Mouse (Mus musculus): ENCODE data around the gene Adpgk. TPM values are rescaled to one million over a fixed set of nuclear protein-coding genes. Genes with fewer than 3 reads are reported as not detected.
"Not testable (repeated sequence)": the region's sequence is repeated elsewhere in the genome, so short reads cannot be mapped to it uniquely, and the experiment has no call there.

Gene Adpgk
- total RNA-seq, 2 experiments from 2014 or later = 23.4 to 25.9 TPM

- DNase-seq = no peak
These were observed 2.5 kb upstream of the Adpgk start for GRCm38 (mm10) chr9:59288685-59289410.

GRCm38 (mm10) chr9:59289529-59290115 is 1.7 kb upstream of the Adpgk start:
- no peak for DNase-seq

GRCm38 (mm10) chr9:59291688-59292492 is 532 bp downstream of the Adpgk start:
- no peak for DNase-seq

- DNase-seq = no peak
These were observed 1.1 kb downstream of the Adpgk start for GRCm38 (mm10) chr9:59292493-59292875.

DNA sequence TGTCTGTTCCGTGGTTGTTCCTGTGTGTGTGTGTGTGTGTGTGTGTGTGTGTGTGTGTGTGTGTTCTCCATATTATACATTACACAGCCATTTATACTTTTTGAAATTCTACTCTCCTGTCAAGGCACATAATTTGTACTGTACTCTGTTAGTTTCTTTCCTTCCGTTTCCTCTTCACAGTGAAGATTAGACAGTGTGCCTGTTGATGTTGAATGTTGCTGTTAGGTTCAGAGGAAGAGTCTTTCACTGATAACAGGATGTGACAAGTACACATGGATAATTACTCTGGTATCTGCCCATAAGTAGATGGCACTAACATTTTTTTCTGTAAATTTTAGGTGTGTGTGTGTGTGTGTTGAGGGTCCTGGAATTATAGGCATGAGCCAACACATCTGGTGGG is 5.1 kb downstream of the Adpgk start:
- no peak for DNase-seq

DNA sequence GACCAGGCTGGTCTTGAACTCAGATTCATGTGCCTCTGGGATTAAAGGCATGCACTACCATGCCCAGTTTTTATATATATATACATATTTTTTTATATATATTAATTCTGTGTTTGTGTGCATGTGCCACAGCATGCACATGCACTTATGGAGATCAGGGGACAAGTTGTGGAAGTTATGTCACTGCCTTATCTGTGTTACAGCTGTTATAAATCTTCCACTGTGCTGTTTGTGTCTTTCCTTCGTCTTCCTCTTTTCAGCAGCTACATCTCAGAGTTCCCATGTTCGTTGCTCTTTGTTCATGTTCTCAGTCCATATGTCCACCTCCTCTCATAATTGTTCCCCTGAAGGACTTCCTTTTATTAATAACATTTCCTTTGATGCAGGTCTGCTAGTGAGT is 16.5 kb downstream of the Adpgk start:
- DNase-seq = no peak

DNA sequence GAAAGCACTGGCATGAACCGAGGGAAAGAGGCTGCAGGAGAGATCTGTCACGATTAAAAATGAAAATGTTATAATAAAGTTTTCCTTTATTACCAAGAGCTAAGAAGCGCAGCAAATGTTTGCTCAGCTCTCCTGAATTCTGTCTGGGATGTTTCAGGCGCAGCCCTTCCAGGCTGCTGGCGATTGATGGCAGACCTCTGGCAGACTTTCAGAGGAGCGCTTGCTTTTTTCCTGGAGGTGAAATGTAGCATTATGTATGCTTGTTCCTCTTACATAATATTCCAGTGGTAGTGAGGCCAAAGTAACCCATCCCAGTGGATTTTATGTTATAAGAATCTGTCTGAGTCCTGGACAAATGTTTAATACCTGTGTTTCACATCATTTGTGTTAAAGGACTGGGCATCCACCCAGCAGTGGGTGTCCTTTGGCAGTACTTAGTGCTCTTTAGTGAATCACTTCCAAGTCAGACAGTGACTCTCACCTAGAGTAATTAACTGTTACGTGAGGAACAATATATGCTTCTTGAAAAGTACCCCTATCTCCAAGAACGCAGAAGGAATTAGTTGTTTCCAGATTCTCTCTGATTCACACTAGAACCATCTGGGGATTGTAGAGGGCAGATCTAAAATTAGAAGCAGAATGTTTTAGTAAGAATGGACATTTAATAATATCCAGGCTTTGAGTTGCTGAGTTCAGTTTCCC is 19.4 kb downstream of the Adpgk start:
- no peak for DNase-seq

DNA sequence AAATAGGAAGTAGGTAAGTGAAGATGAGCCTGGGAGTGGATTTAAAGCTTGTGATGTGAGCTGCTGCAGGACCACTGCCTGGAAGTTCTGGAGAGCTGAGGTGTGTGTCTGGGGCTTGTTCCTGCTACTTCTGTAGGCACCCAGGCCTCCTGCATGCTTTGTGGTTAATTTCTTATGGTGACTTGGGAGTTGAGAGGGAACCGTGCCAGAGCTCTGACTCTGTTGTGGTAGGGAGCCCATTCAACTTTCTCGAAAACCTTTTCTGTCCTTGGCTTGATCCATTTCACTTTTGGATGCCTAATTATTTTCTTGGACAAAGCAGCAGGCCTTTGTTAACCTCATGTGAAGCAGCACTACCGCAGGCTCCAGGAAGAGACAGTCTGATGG is 19.9 kb downstream of the Adpgk start:
- DNase-seq = peak; percentile 17

DNA sequence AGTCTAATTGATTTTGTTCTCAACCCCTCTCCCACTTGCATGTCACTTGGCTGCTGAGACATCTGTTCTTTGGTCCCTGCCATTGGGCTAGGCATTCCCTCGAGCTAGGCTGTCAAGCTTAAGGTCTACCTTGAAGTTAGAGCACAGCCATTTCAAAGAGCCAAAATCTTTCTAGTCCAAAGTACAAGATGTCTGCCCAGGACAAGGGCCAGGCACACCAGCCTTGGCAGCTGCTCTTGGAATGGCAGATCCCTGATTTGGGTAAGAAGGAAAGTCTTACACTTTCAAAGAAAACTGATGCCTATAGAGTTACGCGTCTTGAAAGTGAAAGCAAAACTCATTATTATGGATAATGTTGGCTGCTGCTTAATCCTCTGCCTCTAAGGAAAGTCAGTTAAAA is 24.8 kb downstream of the Adpgk start:
- DNase-seq = no peak

- DNase-seq = peak; percentile 14
These were observed 33.0 kb downstream of the Adpgk start for GRCm38 (mm10) chr9:59324351-59324750.

- no peak for DNase-seq
These were observed 38.7 kb downstream of the Adpgk start for GRCm38 (mm10) chr9:59330055-59330454.

- no peak for DNase-seq
These were observed 45.2 kb downstream of the Adpgk start for GRCm38 (mm10) chr9:59336539-59336938.

DNA sequence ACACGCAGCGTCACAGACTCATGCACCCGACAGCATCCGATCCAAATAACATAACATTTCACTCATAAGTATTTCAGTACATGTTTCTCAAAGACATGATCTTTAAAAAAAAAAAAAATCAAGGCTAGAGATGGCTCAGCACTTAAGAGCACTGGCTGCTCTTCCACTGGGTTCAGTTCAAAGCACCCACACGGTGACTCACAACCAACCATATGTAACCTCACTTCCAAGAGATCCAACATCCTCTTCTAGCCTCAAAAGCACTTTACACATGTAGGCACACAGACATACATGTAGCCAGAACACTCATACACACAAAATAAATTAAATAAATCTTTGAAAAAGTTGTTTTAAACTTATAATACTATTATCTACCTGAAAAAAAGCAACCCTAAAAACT is 46.5 kb downstream of the Adpgk start:
- DNase-seq = no peak

GRCm38 (mm10) chr9:59338411-59338810 is 47.1 kb downstream of the Adpgk start:
- no peak for DNase-seq

DNA sequence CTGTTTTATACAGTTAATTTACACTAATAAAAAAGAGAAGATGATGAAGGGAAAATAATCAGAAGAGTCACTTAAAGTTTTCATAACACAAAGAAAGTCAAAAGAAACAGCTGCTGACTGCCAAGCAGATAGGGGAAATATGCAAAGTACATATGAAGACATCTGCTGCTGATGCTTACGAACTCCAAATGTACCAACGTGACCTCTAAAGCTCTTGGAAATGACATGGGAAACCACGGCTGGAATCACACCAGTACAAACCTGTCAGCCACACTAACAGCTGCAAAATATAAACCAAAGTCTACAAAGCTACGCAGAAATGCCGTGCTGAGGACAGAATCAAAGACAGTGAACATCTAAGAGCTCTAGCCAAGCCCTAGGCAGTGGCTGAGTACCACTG is 47.7 kb downstream of the Adpgk start:
- no peak for DNase-seq

- DNase-seq = peak; percentile 27
These were observed 48.6 kb downstream of the Adpgk start for GRCm38 (mm10) chr9:59340002-59340401.

DNA sequence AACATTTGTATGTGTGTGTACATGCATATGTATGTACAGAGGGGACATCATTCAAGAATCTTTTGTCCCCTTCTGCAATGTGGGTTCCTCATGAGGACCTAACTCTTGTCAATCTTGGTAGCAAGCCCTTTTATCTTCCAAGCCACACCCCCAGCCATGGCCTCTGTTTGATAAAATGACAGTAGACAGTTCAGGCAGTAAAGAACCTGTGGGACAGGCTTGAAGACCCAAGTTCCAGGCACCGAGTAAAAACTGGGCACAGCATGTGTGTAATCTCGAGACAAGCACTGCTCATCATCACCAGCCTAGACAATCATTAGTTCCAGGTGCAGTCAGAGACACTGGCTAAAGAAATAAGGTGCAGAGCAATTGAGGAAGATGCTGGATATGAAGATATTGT is 54.8 kb downstream of the Adpgk start:
- no peak for DNase-seq

GRCm38 (mm10) chr9:59352586-59353252 is 61.4 kb downstream of the Adpgk start:
- DNase-seq = peak; percentile 4

- peak; percentile 96 for DNase-seq
These were observed 61.9 kb downstream of the Adpgk start, which contains the start of gene Bbs4 for GRCm38 (mm10) chr9:59353253-59353639. Gene Bbs4 (minus strand): TSS chr9:59353508.

- DNase-seq = not testable (repeated sequence)
These were observed 66.7 kb downstream of the Adpgk start for GRCm38 (mm10) chr9:59358041-59358440.

DNA sequence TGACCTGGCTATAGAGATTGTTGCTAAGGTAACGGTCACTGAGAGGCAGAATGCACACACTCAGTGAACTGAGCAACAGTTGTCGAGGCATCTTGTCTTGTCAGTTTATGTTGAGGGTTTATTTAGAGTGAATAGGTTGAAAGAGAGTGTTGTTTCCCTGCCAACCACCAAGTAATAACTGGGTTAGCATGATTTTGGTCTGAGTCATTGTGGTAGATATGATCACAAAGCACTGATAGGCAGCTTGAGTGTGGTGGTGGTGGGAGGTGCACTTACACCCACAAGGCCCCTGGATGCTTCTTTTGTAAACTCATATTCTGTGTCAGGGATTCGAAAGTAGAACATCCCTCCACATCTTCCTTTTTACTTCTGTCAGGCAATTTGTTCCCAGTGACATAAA is 69.1 kb downstream of the Adpgk start:
- DNase-seq = not testable (repeated sequence)

DNA sequence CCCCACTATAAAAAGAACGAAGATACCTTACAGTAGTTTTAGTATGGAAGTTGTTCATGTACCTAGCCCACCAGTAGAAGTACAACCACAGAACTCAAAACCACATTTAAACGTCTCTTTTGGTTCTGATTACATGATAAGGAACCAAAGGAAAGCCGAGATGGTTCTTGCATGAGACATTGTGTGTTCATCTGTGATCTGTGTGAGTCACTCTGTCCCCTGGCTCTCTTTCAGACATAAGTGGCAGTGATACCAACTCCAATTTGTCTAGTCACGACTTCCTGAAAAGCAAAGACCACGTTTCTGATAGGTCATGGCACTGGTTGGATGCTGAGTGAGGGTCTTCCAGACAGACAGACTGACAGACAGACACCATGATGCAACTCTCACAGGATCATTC is 77.9 kb downstream of the Adpgk start:
- DNase-seq = no peak
